Mouse (Mus musculus) forebrain, embryonic 12.5 days (tissue): ENCODE results near the gene St6galnac6. TPM values are rescaled to one million over a fixed set of nuclear protein-coding genes. Genes with fewer than 3 reads are reported as not detected.
A peak's percentile ranks its signal among the peaks of the same experiment; 100 is the strongest.

ENCODE experiments used
- ATAC-seq: fragments of 200-750 bp; cut with Nextera tagmentation; 2 replicates; pipeline ENCODE4 v1.8.0; 2017; ENCODE audit warnings: moderate TSS enrichment; ENCODE audit not compliant: low FRiP score
- H3K27ac ChIP-seq: fragments of 300-500 bp; sonication (generic); 2 replicates; pipeline ENCODE4 v1.5.1; 2016; ENCODE audit warnings: mild to moderate bottlenecking
- H3K27me3 ChIP-seq: fragments of 300-500 bp; sonication (generic); 2 replicates; pipeline ENCODE4 v1.6.1; 2016; ENCODE audit warnings: mild to moderate bottlenecking
- H3K36me3 ChIP-seq: fragments of 300-500 bp; sonication (generic); replicated peaks from 2 replicates; pipeline ENCODE4 v1.6.1; 2016; ENCODE audit warnings: mild to moderate bottlenecking
- H3K4me1 ChIP-seq: fragments of 300-500 bp; sonication (generic); 2 replicates; pipeline ENCODE4 v1.6.1; 2016
- H3K4me2 ChIP-seq: fragments of 300-500 bp; sonication (generic); 2 replicates; pipeline ENCODE4 v1.6.1; 2016; ENCODE audit warnings: mild to moderate bottlenecking, moderate library complexity
- H3K4me3 ChIP-seq: fragments of 300-500 bp; sonication (generic); replicated peaks from 2 replicates; pipeline ENCODE4 v1.5.1; 2016; ENCODE audit warnings: mild to moderate bottlenecking
- H3K9ac ChIP-seq: fragments of 300-500 bp; sonication (generic); 2 replicates; pipeline ENCODE4 v1.6.1; 2016; ENCODE audit warnings: mild to moderate bottlenecking
- H3K9me3 ChIP-seq: fragments of 300-500 bp; sonication (generic); 2 replicates; pipeline ENCODE4 v1.6.1; 2016
- WGBS: fragments of 180-500 bp; shearing (Covaris S2); methylation state at CpG from one replicate; pipeline ENCODE4 v1.1.7; 2016; 5-methylcytosine and 5-hydroxymethylcytosine counted together
- polyA plus RNA-seq: library from polyadenylated mRNA; unstranded; fragments of >200 nt; fragmentation: Nextera tagmentation; extraction: Ambion mirVana; gene quantifications from 2 replicates; pipeline ENCODE4 v1.2.1, GENCODE M21; 2016

Gene St6galnac6
- polyA plus RNA-seq, 1 experiment from 2014 or later, result 11.6 TPM

DNA sequence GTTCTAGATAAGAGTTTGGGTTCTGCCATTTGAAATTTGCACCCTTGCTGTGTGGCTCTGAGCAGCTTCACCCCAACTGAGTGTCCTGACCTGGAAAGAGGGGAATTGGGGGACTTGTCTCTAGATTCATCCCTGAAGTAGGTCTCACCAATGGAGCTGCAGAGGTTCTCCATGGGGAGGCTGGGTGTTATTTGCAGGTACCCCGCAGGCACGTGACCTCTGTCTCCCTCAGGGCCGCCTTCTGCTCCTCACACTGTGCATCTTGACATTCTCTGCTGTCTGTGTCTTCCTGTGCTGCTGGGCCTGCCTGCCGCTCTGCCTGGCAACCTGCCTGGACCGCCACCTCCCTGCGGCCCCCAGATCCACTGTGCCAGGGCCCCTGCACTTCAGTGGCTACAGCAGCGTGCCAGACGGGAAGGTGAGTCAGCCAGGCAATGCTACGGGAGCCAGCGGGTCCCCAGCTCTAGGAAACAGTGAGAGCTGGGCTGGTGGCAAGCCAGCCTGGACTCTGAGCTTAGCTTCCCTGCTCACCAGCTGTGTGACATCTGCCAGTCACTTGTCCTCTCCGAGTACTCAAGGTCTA lies 10.2 kb upstream of the St6galnac6 start:
- Histone ChIP-seq H3K9ac (no peak overlapping the region), H3K4me1 (peaks cover 24% of the 10 kb centered on the region), H3K27ac (no peak overlapping the region; the same call in 1 of the 2 replicates), H3K27me3 (peaks cover 9% of the 10 kb centered on the region), H3K4me3 (no peak overlapping the region), H3K4me2 (no peak overlapping the region), H3K36me3 (no peaks in the 10 kb centered on the region), H3K9me3 (no peaks in the 10 kb centered on the region)
- WGBS, result 76% methylated on average over 11 of the region's 11 CpGs
- no peak for ATAC-seq

GRCm38 (mm10) chr2:32590224-32590623 lies 9.3 kb upstream of the St6galnac6 start:
- H3K27ac ChIP-seq, result no peak overlapping the region

DNA sequence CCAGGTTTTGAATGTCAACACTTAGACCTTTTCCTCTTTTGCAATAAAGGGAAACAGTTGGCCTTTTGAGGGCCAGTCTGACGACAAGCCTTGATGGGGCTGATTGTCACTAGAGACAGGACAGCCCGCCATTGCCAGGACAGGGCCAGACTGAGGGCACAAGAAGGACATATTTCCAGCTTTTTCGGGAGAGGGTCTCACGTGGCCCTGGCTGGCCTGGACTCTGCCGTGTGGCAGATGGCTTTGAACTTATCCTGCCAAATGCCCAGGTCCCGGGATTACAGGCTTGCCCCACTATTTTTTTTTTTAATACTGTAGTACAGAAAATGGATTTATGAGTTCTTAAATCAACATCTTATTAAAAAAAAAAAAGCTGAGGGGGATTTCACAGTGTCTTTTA lies 8.3 kb upstream of the St6galnac6 start:
- Histone ChIP-seq H3K27me3 (0 out of 2 replicates have a peak, but pooled peaks cover under 1% of the 10 kb centered on the region), H3K4me1 (peaks cover 24% of the 10 kb centered on the region), H3K9ac (no peak overlapping the region), H3K36me3 (0 out of 2 replicates have a peak, but pooled peaks cover 4% of the 10 kb centered on the region), H3K4me2 (no peak overlapping the region), H3K4me3 (no peak overlapping the region), H3K9me3 (no peaks in the 10 kb centered on the region), H3K27ac (no peak overlapping the region)
- no peak for ATAC-seq
- WGBS, result 83% methylated on average over 6 of the region's 6 CpGs

More at GRCm38 (mm10) chr2:32590224-32590623, 9.3 kb upstream of the St6galnac6 start:
- Histone ChIP-seq H3K4me3 (no peak overlapping the region), H3K9ac (no peak overlapping the region), H3K36me3 (0 out of 2 replicates have a peak, but pooled peaks cover 4% of the 10 kb centered on the region), H3K4me1 (peaks cover 24% of the 10 kb centered on the region), H3K4me2 (no peak overlapping the region), H3K9me3 (no peaks in the 10 kb centered on the region), H3K27me3 (peaks cover 9% of the 10 kb centered on the region)
- WGBS, result 88% methylated on average over 10 of the region's 10 CpGs
- no peak for ATAC-seq

DNA sequence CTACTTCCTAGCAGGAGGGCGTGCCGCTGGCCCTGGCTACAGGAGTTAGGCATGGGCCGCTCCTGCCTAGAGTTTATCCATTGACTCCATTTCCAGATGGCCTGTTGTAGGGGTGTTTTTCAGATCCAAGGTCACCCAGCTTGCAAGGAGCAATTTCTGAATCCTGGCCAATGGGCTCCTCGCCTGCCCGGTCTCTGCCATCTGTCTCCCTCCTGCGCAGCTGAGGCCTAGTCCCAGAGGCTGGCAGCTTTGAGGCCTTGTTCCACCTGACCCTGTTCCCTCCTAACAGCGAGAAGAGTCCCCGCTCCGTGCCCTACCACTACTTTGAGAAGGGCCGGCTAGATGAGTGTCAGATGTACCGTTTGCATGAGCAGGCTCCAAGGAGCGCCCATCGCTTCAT lies 2.8 kb upstream of the St6galnac6 start:
- H3K4me2 ChIP-seq, result no peak overlapping the region
- H3K27ac ChIP-seq, result no peak overlapping the region
- 89% methylated on average over 13 of the region's 13 CpGs for WGBS
- no peak overlapping the region for H3K4me3 ChIP-seq
- H3K4me1 ChIP-seq, result no peaks in the 10 kb centered on the region
- H3K9me3 ChIP-seq, result no peaks in the 10 kb centered on the region
- no peaks in the 10 kb centered on the region for H3K27me3 ChIP-seq
- H3K9ac ChIP-seq, result no peak overlapping the region
- H3K36me3 ChIP-seq, result 0 out of 2 replicates have a peak, but pooled peaks cover 4% of the 10 kb centered on the region
- ATAC-seq, result no peak

DNA sequence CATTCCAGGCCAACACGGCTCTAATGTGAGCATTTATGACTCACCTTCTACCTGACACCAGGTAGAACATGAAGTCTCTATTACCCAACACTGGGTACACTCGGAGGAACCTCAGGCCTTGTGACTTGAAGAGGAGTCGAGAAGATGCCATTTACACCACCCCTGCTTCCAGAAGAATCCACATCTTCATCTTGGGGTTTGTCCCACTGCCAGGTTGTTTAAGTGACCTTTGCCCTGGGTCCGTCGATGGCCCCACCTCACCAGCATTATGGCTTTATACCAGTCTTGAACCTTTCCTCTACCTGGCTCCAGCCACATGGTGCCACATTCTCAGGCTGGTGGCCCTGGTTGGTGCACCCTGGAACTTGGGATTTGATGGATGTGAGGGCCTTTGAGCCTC lies 2.3 kb upstream of the St6galnac6 start:
- no peaks in the 10 kb centered on the region for H3K4me1 ChIP-seq
- no peak for ATAC-seq
- H3K27ac ChIP-seq, result no peak overlapping the region
- 0 out of 2 replicates have a peak, but pooled peaks cover 4% of the 10 kb centered on the region for H3K36me3 ChIP-seq
- H3K4me3 ChIP-seq, result no peak overlapping the region
- no peak overlapping the region for H3K4me2 ChIP-seq
- H3K9ac ChIP-seq, result no peak overlapping the region
- no peaks in the 10 kb centered on the region for H3K9me3 ChIP-seq
- 88% methylated on average over 5 of the region's 5 CpGs for WGBS
- H3K27me3 ChIP-seq, result no peaks in the 10 kb centered on the region

DNA sequence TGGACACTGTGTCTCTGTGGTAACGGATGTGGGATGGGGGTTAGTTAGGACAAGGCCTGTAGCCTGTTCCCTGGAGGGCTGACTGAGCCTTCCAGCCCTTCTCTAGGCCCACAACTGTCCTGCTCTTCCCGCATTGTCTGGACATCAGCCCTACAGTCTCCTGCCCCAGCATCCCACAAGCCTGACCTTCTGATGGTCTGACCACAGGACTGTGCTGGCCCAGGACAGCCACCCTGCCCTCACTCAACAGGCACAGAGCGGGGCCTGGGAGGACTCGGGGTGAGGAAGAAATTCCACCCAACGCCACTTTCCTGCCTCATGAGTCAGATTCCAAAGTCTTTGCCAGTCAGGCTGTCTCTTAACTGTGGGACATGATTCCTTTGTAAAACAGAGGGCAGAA lies 1.8 kb upstream of the St6galnac6 start:
- ATAC-seq, result no peak
- WGBS, result 92% methylated on average over 5 of the region's 5 CpGs
- no peaks in the 10 kb centered on the region; the same call in 1 of the 2 replicates for H3K4me1 ChIP-seq
- no peaks in the 10 kb centered on the region for H3K9me3 ChIP-seq
- H3K4me2 ChIP-seq, result no peak overlapping the region
- H3K4me3 ChIP-seq, result no peak overlapping the region
- no peak overlapping the region; the same call in 1 of the 2 replicates for H3K9ac ChIP-seq
- H3K27ac ChIP-seq, result no peak overlapping the region
- no peaks in the 10 kb centered on the region for H3K27me3 ChIP-seq
- 0 out of 2 replicates have a peak, but pooled peaks cover 4% of the 10 kb centered on the region for H3K36me3 ChIP-seq

DNA sequence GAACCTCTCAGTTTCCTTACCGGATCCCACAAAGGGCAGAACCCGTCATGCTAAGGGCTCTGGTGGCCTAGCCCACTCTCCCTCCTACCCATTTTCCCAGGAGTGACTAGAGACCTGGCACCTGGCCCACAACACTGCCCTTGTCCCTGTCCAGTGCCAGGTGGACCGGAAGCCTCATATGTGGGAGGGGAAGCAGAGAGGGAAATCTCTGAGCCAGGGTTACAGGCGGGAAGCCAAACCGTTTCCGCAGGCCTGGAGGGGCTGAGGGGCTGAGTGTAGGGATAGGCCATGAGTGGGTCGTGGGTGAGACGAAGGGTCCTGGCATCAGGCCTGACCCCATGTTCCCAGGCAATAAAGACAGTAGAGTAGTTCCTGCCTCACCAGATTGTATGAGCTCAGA lies 1.0 kb upstream of the St6galnac6 start:
- no peak for ATAC-seq
- H3K9me3 ChIP-seq, result no peaks in the 10 kb centered on the region
- no peak overlapping the region for H3K4me3 ChIP-seq
- 90% methylated on average over 8 of the region's 8 CpGs for WGBS
- no peak overlapping the region for H3K27ac ChIP-seq
- H3K36me3 ChIP-seq, result 0 out of 2 replicates have a peak, but pooled peaks cover 4% of the 10 kb centered on the region
- no peaks in the 10 kb centered on the region for H3K27me3 ChIP-seq
- no peaks in the 10 kb centered on the region; the same call in 1 of the 2 replicates for H3K4me1 ChIP-seq
- no peak overlapping the region for H3K4me2 ChIP-seq
- H3K9ac ChIP-seq, result no peak overlapping the region

GRCm38 (mm10) chr2:32601417-32602065 lies 2.0 kb downstream of the St6galnac6 start:
- Histone ChIP-seq H3K4me3 (no peak overlapping the region), H3K36me3 (no peaks in the 10 kb centered on the region), H3K27ac (no peak overlapping the region), H3K27me3 (no peaks in the 10 kb centered on the region), H3K4me2 (no peak overlapping the region), H3K9ac (no peak overlapping the region), H3K9me3 (no peaks in the 10 kb centered on the region), H3K4me1 (no peaks in the 10 kb centered on the region; the same call in 1 of the 2 replicates)
- peak; percentile 24; the same call in 1 of the 2 replicates for ATAC-seq
- 37% methylated on average over 8 of the region's 8 CpGs for WGBS

DNA sequence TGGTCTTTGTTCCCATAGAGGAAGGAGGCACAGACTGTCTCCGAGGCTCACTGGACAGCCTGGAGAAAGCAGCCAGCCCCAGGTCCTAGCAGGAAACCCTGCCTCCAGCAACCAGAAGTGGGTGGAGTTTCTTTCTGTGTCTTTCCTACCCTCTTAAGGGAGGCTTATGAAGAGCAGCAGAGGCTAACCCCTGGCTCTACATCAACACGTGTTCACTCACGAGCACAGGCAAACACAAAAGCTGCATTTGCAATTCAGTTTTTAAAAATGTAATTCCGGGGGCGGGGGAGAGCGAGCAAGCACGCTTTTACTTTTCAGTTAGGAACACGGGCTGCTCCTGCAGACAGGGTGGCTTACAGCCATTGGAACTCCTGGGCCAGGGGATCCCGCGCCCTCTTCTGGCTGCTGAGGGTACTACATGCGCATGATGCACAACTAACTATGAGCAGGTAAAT lies 3.1 kb downstream of the St6galnac6 start:
- Histone ChIP-seq H3K36me3 (no peaks in the 10 kb centered on the region), H3K4me2 (peak overlapping the region; percentile 45), H3K9ac (0 out of 2 replicates have a peak overlapping the region, but pooled peaks have one; percentile 30), H3K4me3 (peak overlapping the region; percentile 28), H3K27me3 (peaks cover 5% of the 10 kb centered on the region), H3K27ac (no peak overlapping the region), H3K9me3 (no peaks in the 10 kb centered on the region), H3K4me1 (peaks cover 11% of the 10 kb centered on the region)
- WGBS, result under 1% methylated on average over 11 of the region's 11 CpGs
- no peak for ATAC-seq

GRCm38 (mm10) chr2:32604631-32605030 lies 5.1 kb downstream of the St6galnac6 start:
- Histone ChIP-seq H3K4me1 (peaks cover 26% of the 10 kb centered on the region), H3K9ac (no peak overlapping the region), H3K36me3 (no peaks in the 10 kb centered on the region), H3K27me3 (peaks cover 13% of the 10 kb centered on the region), H3K9me3 (no peaks in the 10 kb centered on the region), H3K27ac (no peak overlapping the region), H3K4me2 (no peak overlapping the region), H3K4me3 (no peak overlapping the region)
- no peak for ATAC-seq
- WGBS, result 46% methylated on average over 10 of the region's 10 CpGs

- Histone ChIP-seq H3K27ac (no peak overlapping the region), H3K4me1 (peaks cover 35% of the 10 kb centered on the region), H3K36me3 (no peaks in the 10 kb centered on the region), H3K9ac (peak overlapping the region; percentile 72), H3K4me2 (peak overlapping the region; percentile 84), H3K4me3 (peak overlapping the region; percentile 74), H3K27me3 (peaks cover 13% of the 10 kb centered on the region), H3K9me3 (no peaks in the 10 kb centered on the region)
- peak; percentile 87 for ATAC-seq
- 13% methylated on average over 44 of the region's 55 CpGs for WGBS
Observed at GRCm38 (mm10) chr2:32606161-32607142, 6.9 kb downstream of the St6galnac6 start.
